ENCODE assay signal across 12 mouse cellular contexts in the genomic region with DNA sequence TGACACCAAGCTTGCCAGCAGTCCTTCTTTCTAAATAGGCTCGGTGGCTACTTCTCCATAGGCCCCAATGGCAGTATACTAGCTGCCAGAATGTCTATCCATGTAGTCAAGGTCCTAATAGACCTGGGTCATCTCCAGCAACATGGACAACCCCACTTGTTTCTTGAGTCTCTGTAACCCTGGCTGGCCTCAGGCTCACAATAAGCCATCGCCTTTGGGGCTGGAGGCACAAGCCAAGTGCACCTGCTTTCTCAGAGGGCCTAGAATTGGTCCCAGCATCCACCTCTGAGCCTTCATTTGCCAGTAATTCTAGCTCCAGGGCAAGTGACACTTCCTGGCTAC. TPM values are rescaled to one million over a fixed set of nuclear protein-coding genes. Genes with fewer than 3 reads are reported as not detected.
DNase-seq lines count a peak whose midpoint lies in the region; ATAC-seq and TF ChIP-seq lines count a peak whose summit lies in the region.
"Had no signal": no experiment of that assay in that cellular context is flagged by ENCODE, and none has a peak within 500 bp of the region (broad histone marks: within the 10 kb centered on the region; RNA-seq: fewer than 3 reads in every experiment).

No protein-coding gene starts in this region.

- peaks cover 7% of the 10 kb centered on the region for H3K4me1 ChIP-seq in heart, embryonic 11.5 days (ENCODE audit: control insufficient read depth, insufficient read depth, low read length)
- peaks cover 66% of the 10 kb centered on the region for H3K4me1 ChIP-seq in E14TG2a.4 (replicated peaks; ENCODE audit: low read depth, low read length)
- peaks cover 20% of the 10 kb centered on the region for H3K4me1 ChIP-seq in hindbrain, embryonic 15.5 days (replicated peaks)
- H3K4me1 ChIP-seq in midbrain, embryonic 12.5 days = peaks cover 19% of the 10 kb centered on the region

- no peak overlapping the region for H3K27ac ChIP-seq in heart, embryonic 11.5 days (ENCODE audit: low read depth, low read length)
- H3K27ac ChIP-seq in hindbrain, embryonic 15.5 days (replicated peaks) = no peak overlapping the region
- no peak overlapping the region for H3K27ac ChIP-seq in midbrain, embryonic 12.5 days (replicated peaks)

- peaks cover 32% of the 10 kb centered on the region for H3K36me3 ChIP-seq in heart, embryonic 11.5 days (ENCODE audit: control insufficient read depth, insufficient read depth, low read length)
- peaks cover 53% of the 10 kb centered on the region for H3K36me3 ChIP-seq in E14TG2a.4 (ENCODE audit: insufficient read depth, low read length)
- peaks cover 48% of the 10 kb centered on the region for H3K36me3 ChIP-seq in hindbrain, embryonic 15.5 days
- H3K36me3 ChIP-seq in midbrain, embryonic 12.5 days = peaks cover 46% of the 10 kb centered on the region

- no peak for ATAC-seq in heart, embryonic 11.5 days (replicated peaks; ENCODE audit: insufficient number of reproducible peaks, low FRiP score, low TSS enrichment)
- no peak for ATAC-seq in hindbrain, embryonic 15.5 days (ENCODE audit: low FRiP score, low read depth)
- no peak for ATAC-seq in midbrain, embryonic 12.5 days (ENCODE audit: low FRiP score, low read depth)

- H3K9me3 ChIP-seq in heart, embryonic 11.5 days (replicated peaks; ENCODE audit: control insufficient read depth, low read length) = no peaks in the 10 kb centered on the region
- no peaks in the 10 kb centered on the region for H3K9me3 ChIP-seq in E14TG2a.4 (ENCODE audit: low read length)
- H3K9me3 ChIP-seq in hindbrain, embryonic 15.5 days = no peaks in the 10 kb centered on the region
- no peaks in the 10 kb centered on the region for H3K9me3 ChIP-seq in midbrain, embryonic 12.5 days

- H3K9ac ChIP-seq in heart, embryonic 11.5 days (ENCODE audit: low read depth, low read length) = 0 out of 2 replicates have a peak overlapping the region, but pooled peaks have one; percentile 16
- no peak overlapping the region for H3K9ac ChIP-seq in hindbrain, embryonic 15.5 days
- no peak overlapping the region for H3K9ac ChIP-seq in midbrain, embryonic 12.5 days (replicated peaks)

- no peaks in the 10 kb centered on the region for H3K27me3 ChIP-seq in heart, embryonic 11.5 days (ENCODE audit: control insufficient read depth, insufficient read depth, low read length)
- peaks cover 5% of the 10 kb centered on the region; the same call in 1 of the 2 replicates for H3K27me3 ChIP-seq in E14TG2a.4 (ENCODE audit: insufficient read depth, low read length)
- no peaks in the 10 kb centered on the region for H3K27me3 ChIP-seq in hindbrain, embryonic 15.5 days
- no peaks in the 10 kb centered on the region for H3K27me3 ChIP-seq in midbrain, embryonic 12.5 days

- intact Hi-C loops in left cerebral cortex, postnatal 10 days (cut with DNase I) = no loop called here

- WGBS in heart, embryonic 11.5 days (ENCODE audit: insufficient replicate concordance) = 49% methylated on average over 2 of the region's 2 CpGs
- WGBS in hindbrain, embryonic 15.5 days = 48% methylated on average over 2 of the region's 2 CpGs
- 45% methylated on average over 2 of the region's 2 CpGs for WGBS in midbrain, embryonic 12.5 days

- no peak for TF ChIP-seq CTCF in E14TG2a.4 (conservative IDR thresholded peaks at IDR 0.05; ENCODE audit: low read length)

- no peak overlapping the region; the same call in 1 of the 2 replicates for H3K4me2 ChIP-seq in heart, embryonic 11.5 days
- peak overlapping the region; percentile 92 for H3K4me2 ChIP-seq in hindbrain, embryonic 15.5 days
- H3K4me2 ChIP-seq in midbrain, embryonic 12.5 days (replicated peaks) = peak overlapping the region; percentile 87

- H3K4me3 ChIP-seq in heart, embryonic 11.5 days (ENCODE audit: low read depth, low read length) = no peak overlapping the region
- peak overlapping the region; percentile 98 for H3K4me3 ChIP-seq in E14TG2a.4 (replicated peaks; ENCODE audit: low read length)
- no peak overlapping the region for H3K4me3 ChIP-seq in hindbrain, embryonic 15.5 days
- 0 out of 2 replicates have a peak overlapping the region, but pooled peaks have one; percentile 68 for H3K4me3 ChIP-seq in midbrain, embryonic 12.5 days

- no peak for DNase-seq in heart, adult 8-10 months (ENCODE audit: low spot score)
- DNase-seq in right cerebral cortex, postnatal 14 days = no peak
- DNase-seq in left cerebral cortex, postnatal 10 days (ENCODE audit: extremely low spot score in 1 of 2, low spot score in 2 of 2) = no peak
- no peak for DNase-seq in urinary bladder, postnatal 4 days (ENCODE audit: low spot score in 2 of 2)
- DNase-seq: spleen, adult 18-20 months had no signal

RNA-seq across cellular contexts. Expression of a gene that starts 1.7 kb away (rescaled TPM):
- polyA plus RNA-seq in heart, embryonic 11.5 days (2014; fragmentation: Nextera tagmentation; extraction: Ambion mirVana) = 43.9 and 45.3 TPM in 2 replicates
- total RNA-seq in heart, adult 8-10 months (2022) = 10 to 100 TPM; 24.2 to 33.2 (median 28.9) TPM
- polyA plus RNA-seq in hindbrain, embryonic 15.5 days (2015; fragmentation: Nextera tagmentation; extraction: Ambion mirVana) = 53.6 and 58.8 TPM in 2 replicates
- 48.5 and 55.0 TPM in 2 replicates for polyA plus RNA-seq in midbrain, embryonic 12.5 days (2016; fragmentation: Nextera tagmentation; extraction: Ambion mirVana)
- 10 to 100 TPM; 13.4 to 14.5 TPM for total RNA-seq in left cerebral cortex, postnatal 10 days (2021)

RNA-seq across cellular contexts. Expression of a gene that starts 8.4 kb away (rescaled TPM):
- 115 and 116 TPM in 2 replicates for polyA plus RNA-seq in heart, embryonic 11.5 days (2014; fragmentation: Nextera tagmentation; extraction: Ambion mirVana)
- total RNA-seq in heart, adult 8-10 months (2022) = 10 to 100 TPM; 43.9 to 58.6 (median 52.8) TPM
- 82.2 and 87.9 TPM in 2 replicates for polyA plus RNA-seq in hindbrain, embryonic 15.5 days (2015; fragmentation: Nextera tagmentation; extraction: Ambion mirVana)
- polyA plus RNA-seq in midbrain, embryonic 12.5 days (2016; fragmentation: Nextera tagmentation; extraction: Ambion mirVana) = 150 and 161 TPM in 2 replicates
- 10 to 100 TPM; 46.5 to 52.7 TPM for total RNA-seq in left cerebral cortex, postnatal 10 days (2021)

RNA-seq across cellular contexts. Expression of a gene that starts 10.6 kb away (rescaled TPM):
- polyA plus RNA-seq in heart, embryonic 11.5 days (2014; fragmentation: Nextera tagmentation; extraction: Ambion mirVana) = 0.24 and 0.34 TPM in 2 replicates
- total RNA-seq in heart, adult 8-10 months (2022) = not detected
- polyA plus RNA-seq in hindbrain, embryonic 15.5 days (2015; fragmentation: Nextera tagmentation; extraction: Ambion mirVana) = 0.19 and 0.45 TPM in 2 replicates
- polyA plus RNA-seq in midbrain, embryonic 12.5 days (2016; fragmentation: Nextera tagmentation; extraction: Ambion mirVana) = 0.55 and 0.65 TPM in 2 replicates
- not detected for total RNA-seq in left cerebral cortex, postnatal 10 days (2021)
- total RNA-seq: adrenal gland, postnatal 10 days had no signal
- polyA plus RNA-seq: gonadal fat pad, adult 2 months had no signal

RNA-seq across cellular contexts. Expression of a gene that starts 22.1 kb away (rescaled TPM):
- polyA plus RNA-seq in heart, embryonic 11.5 days (2014; fragmentation: Nextera tagmentation; extraction: Ambion mirVana) = 46.5 and 51.9 TPM in 2 replicates
- 10 to 100 TPM; 17.2 to 22.1 (median 18.4) TPM for total RNA-seq in heart, adult 8-10 months (2022)
- 67.2 and 73.5 TPM in 2 replicates for polyA plus RNA-seq in hindbrain, embryonic 15.5 days (2015; fragmentation: Nextera tagmentation; extraction: Ambion mirVana)
- polyA plus RNA-seq in midbrain, embryonic 12.5 days (2016; fragmentation: Nextera tagmentation; extraction: Ambion mirVana) = 54.1 and 54.6 TPM in 2 replicates
- 10 to 100 TPM; 50.9 to 53.7 TPM for total RNA-seq in left cerebral cortex, postnatal 10 days (2021)

RNA-seq across cellular contexts. Expression of a gene that starts 45.1 kb away (rescaled TPM):
- polyA plus RNA-seq in heart, embryonic 11.5 days (2014; fragmentation: Nextera tagmentation; extraction: Ambion mirVana) = 0.61 and 1.0 TPM in 2 replicates
- 1 to 10 TPM; 2.6 to 7.2 (median 3.4) TPM for total RNA-seq in heart, adult 8-10 months (2022)
- polyA plus RNA-seq in hindbrain, embryonic 15.5 days (2015; fragmentation: Nextera tagmentation; extraction: Ambion mirVana) = 0.86 and 1.9 TPM in 2 replicates
- polyA plus RNA-seq in midbrain, embryonic 12.5 days (2016; fragmentation: Nextera tagmentation; extraction: Ambion mirVana) = 0.52 and 0.75 TPM in 2 replicates
- total RNA-seq in left cerebral cortex, postnatal 10 days (2021) = under 1 TPM in 1 of 2 experiments, not detected in 1; 0.69 TPM
- total RNA-seq: megakaryocyte progenitor cell, adult 5-6 weeks had no signal

Comparison
In these comparisons a context has a peak if more than half of its experiments do, and no peak if none do; other contexts are left out.
1. H3K4me3 ChIP-seq: peak in E14TG2a.4 (single experiment) and midbrain, embryonic 12.5 days (single experiment); none in heart, embryonic 11.5 days (single experiment) and hindbrain, embryonic 15.5 days (single experiment).